Mouse (Mus musculus): Measurements from ENCODE around the gene Ostf1. TPM values are rescaled to one million over a fixed set of nuclear protein-coding genes. Genes with fewer than 3 reads are reported as not detected.

Ostf1 gene
- total RNA-seq, 2 experiments from 2014 or later, result 14.0 to 16.2 TPM

DNA sequence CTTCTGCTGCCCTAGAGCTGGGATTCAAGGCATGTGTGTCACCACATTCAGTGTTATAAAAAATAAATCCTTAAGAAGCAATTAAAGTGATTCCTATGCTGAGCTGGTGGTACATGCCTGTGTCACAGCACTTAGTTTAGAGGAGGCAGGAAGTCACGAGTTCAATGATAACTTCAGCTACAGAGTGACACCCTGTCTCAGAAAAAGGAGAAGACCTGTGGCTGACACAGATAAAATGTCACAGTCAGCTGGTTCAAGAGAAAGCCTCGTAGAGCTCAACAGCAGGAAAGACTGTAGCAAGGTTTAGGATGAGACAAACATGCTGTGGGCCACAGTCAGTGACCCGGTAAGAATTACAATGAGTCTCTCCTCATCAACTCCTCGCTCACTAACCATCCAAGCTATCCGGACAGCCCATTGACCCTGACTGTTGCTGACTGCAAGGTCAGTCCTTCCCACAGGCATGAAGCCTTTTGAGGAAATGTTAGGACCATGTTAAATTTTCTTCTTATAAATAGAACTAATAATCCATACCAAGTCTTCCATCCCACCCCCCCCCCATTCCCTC, 15.3 kb upstream of the Ostf1 start:
- no peak for DNase-seq (ENCODE audit: low spot score in 2 of 2)

DNA sequence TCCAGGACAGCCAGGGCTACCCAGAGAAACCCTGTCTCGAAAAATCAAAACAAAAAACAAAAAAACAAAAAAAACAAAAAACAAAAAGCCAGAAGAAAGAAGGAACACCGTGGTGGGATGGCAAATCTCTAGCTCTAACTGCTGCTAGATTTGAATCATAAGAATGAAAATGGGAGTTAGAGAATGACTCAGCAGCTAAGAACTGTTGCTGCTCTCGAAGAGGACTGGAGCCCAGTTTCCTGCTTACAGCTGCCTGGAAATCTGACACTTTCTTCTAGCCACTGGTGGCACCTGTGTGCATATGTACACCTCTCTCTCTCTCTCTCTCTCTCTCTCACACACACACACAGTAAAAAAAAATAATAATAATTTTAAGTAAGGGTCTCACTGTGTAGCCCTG, 14.8 kb upstream of the Ostf1 start:
- no peak for DNase-seq (ENCODE audit: low spot score in 2 of 2)

DNA sequence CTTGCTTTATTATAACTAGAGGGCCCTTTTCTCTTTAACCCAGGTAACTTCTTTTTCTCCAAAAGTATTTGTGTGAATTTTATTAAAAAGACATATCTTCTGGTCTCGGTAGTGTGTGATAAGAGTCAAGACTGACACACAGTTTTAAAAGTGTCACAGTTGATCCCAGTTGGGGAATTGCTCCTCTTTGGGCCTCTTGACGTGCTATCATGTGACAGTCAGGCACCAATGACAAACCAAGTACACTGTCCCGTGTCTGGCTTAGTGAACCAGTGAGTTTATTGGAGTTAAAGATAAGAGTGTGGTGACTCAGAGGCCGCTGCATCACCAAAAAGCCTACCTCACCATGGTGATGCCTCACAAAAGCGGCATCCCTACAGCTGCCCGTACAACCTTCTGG, 12.5 kb upstream of the Ostf1 start:
- no peak for DNase-seq (ENCODE audit: low spot score in 2 of 2)

DNA sequence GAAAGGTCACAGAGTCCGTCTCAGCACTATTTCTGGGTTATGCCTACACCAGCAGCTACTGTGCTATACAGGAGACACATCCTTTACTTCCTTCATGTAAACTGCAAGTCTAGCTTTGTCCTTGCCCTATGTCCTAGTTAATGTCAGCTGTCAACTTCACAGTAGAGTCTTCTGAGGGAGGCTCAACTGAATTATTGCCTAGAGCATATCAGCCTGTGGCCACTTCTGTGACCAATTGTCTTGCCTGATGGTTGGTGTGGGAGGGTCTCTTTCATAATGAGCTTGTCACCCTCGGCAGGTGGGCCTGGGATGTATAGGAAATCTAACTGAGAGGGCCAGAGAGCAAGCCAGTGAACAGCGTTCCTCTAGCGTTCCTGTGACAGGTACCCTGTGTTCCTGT, 11.8 kb upstream of the Ostf1 start:
- no peak for DNase-seq (ENCODE audit: low spot score in 2 of 2)

DNA sequence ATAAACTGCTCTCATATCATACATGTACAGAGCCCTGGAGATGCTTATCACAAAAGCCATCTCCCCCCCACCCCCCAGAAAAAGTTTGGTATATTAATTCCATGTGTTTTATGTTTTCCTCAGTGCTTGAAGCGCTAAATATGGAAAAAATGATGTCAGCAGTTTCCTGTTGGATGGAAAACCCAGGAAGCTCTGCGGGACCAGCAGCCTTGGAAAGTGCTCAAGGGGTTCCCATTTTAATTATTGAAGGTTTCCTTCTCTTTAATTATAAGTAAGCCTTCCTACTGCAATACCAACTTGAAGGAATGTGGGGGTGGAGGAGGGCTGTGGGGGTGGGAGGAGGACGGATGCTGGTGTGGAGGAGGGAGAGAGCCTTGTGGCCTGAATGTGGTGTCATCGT, 9.4 kb upstream of the Ostf1 start:
- DNase-seq (ENCODE audit: low spot score in 2 of 2), result no peak

DNA sequence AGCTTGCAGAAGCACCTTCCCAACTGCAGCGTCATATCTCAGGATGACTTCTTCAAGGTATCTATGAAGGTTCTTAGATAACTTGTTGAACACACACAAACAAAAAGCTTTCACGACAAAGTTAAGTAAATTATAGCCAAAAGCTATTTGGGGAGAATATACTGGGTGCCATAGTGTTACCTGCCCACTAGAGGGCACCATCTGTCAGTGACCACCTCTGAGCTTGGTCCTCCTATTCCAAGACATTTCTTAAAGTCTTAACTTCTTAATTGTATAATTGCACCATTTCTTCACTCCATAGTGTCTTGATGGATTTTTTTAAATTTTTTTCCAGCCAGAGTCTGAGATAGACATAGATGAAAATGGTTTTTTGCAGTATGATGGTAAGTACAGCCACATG, 7.9 kb upstream of the Ostf1 start:
- DNase-seq (ENCODE audit: low spot score in 2 of 2), result no peak

DNA sequence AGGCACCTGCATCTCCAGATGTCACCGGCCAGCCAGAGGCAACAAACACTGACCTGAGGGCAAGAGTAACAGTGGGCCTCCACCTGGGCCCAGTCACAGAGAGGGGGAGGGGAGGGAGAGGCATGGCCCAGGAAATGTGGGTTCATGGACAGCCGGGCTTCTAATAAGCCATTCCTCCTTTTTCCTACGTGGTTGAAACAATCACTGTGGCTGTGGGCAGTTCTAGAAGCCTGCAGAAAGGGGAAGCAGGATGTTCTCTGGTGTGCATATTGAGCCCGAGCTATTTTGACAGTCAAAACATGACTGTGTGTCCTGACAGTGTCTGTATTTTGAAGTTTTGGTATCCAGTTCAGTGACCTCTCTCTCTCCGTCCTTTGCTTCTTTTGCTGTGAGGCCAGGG, 7.3 kb upstream of the Ostf1 start:
- no peak for DNase-seq (ENCODE audit: low spot score in 2 of 2)

DNA sequence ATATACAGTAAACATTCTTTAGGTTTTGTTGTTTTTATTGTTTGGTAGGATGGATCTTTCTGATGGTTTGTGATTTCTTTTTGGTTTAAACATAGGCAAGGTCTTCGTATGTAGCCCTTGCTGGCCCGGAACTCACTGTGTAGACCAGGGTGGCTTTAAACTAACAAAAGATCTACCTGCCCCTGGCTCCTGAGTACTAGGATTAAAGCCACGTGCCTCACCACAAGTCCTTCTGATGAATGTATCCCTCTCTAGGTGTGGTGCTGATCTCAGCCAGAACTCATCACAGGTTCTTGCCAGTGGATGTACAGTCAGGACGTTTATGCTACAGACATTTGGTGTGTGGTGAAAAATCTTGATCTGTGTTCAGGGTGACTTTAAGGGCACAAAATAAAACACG, 6.3 kb upstream of the Ostf1 start:
- no peak for DNase-seq (ENCODE audit: low spot score in 2 of 2)

DNA sequence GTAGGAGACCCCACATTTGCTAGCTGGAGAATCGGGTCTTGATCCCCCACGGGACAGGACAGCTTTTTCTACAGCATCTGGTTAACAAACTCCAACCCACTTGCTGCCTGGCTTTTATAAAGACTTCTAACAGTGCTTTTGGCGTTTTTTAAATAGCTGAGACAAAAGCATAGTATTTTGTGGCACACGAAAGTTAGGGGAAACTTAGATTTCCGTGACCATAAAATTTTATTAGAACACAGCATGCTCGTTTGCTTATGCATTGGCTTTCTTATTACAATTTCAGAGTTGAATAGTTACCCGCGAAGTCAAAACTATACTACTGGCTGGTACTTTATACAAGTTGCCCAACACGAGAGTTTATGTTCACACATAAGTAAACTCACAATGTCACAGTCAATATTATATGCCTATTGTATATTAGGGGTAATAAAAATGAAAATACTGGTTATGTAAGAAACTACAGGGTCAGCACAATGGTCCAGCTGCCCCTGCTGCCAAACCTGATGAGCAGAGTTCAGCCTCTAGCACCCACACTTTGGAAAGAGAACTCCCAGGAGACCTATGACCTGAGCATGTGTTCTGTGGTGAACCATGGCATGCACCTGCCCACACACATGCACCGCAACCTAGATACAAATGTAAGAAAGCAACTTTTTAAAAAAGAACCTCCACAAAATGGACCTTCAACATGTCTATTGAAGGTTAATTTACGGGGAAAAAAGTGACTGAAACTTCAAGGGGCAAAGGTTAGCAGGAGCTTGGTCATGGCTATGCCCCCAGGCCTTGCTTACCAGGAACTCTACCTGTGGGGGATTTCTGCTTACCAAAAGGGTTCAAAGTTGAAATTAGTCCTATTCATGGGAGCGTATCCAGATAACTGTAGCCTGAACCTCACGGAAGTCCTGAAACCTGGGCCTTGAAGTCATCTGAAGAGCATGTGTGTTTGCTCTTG, 885 bp upstream of the Ostf1 start:
- DNase-seq (ENCODE audit: low spot score in 2 of 2), result no peak

DNA sequence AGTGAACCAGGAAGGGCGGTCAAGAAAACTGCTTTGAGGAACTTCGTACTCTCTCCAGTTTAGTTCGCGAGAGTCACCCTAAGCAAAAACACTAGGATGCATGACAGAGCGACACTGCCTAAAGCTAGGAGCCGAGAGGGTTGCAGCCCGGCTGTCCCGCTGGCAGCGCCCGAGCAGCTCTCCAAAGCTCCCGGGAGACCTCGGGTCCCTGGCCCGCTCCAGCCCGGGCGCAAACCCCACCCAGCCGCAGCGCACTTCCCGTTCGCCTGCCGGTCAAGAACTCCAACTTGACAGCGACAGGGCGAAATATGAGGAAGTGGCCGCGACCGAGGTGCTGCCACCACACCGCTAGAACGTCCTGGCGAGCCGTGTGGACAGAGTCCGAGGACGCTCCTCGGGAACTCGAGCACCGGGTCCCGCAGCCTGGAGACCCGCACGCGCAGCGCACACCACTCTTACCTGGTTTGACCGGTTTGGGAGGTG, 421 bp downstream of the Ostf1 start:
- DNase-seq (ENCODE audit: low spot score in 2 of 2), result peak; percentile 7 to 32

DNA sequence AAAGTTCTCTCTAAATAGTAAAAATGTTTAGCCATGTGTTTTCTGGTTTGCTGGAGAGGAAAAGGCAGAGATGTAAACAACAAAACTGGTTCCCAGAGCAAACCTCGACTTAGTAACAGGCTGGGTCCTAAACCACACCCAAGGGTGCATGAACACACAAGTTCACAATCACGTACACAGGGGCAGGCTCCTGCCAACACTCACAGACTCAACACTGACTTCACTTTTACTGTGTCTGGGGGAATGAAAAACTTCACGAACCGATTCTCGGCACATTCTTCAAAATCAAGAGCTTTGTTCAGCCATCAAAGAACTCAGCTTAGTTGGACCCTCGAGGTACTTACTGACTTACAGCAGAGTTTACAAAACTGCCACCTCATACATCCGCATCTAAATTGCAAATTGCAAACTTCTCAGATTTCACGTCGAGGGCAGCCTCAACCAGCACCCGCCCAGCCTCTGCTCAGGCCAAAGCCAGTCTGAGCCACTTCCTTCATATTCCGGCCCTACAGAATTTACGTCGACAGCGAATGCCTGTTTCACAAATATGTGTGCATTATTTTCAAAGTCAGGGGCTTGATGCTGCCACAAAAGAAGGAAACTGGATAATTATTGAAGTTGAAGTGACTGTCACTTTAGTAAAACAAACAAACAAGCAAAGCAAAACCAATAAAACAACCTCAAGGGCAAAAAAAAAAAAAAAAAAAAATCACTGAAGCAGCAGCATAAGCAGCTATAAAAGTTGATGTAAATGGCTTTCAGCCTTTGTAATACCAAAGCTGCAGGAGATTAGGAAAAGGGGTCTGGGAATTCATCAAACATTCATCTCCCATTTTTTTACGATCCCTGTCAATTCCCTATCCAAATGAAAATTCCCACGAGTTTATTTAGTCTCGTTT, 1.2 kb downstream of the Ostf1 start:
- DNase-seq (ENCODE audit: low spot score in 2 of 2), result no peak

DNA sequence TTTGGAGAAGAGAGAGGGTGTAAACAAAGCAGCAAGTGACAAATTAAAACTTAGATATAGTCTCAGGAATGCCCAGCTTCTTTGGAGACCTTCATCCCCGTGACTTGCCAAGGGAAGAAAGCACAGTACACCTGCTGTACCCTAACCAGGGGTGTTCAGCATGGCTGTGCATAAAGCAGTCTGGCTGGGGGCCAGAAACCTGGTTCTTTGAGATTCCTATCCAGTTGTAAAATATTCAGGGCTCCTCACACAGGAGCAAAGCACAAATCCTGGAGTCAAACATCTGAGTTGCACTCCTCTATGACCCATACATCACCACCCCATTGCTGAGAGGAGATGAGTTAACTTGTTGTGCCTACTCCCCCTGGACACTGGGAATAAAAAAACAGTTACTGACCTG, 2.0 kb downstream of the Ostf1 start:
- no peak for DNase-seq (ENCODE audit: low spot score in 2 of 2)

DNA sequence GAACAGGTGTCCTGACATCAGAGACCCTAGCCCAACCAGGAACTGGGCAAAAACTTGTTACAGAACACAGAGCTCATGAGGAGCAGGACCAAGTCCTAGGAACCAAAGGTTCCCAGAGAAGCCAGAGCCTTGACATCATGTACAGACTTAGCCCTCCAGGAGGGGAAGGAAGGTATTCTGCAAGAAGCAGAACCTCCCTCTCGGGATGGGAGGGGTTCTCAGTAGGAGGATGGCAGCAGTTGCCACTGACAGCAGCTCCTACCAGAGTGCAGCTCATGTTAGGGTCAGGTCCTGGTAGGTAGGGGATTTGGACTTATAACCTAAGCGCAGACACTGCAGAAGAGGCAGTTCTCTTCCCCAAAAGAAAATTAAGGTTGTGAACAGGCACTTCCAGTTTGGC, 7.7 kb downstream of the Ostf1 start:
- no peak for DNase-seq (ENCODE audit: low spot score in 2 of 2)

DNA sequence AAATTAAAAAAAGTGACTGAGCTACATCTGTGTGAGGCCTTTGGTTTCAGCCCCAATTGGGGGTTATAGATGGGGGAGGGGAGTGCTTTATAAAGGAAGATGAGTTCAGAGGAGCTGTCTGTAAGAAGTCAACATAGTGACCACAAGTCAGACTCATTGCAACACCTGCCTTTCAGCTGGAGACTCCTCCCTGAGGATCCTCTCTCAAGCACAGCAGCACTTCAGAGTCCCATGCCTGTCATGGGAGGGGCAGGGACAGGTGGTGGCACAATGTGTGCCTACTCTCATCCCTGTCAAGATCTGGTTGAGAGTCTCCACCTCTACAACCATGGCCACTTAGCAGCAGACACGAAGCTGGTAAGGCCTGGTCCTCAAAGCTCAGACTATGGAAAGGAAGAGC, 11.9 kb downstream of the Ostf1 start:
- DNase-seq (ENCODE audit: low spot score in 2 of 2), result no peak

DNA sequence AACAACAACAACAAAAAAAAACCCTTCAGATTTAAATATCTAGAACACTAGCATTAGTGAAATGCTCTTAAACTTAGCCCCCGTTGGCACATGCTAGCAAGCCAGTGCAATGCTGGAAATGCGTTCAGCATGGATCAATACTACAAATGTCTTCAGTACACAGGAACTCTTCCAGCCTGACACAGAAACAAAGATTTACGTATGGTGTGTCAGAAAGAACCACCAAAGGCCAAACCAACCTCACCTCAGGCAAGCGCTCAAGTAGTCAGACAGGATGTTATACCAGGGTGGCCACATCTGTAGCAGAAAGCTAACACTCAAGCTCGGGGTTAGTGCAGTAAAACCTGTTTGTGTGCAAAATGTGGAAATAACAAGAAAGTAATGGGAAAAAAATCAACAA, 12.6 kb downstream of the Ostf1 start:
- DNase-seq (ENCODE audit: low spot score in 2 of 2), result no peak

DNA sequence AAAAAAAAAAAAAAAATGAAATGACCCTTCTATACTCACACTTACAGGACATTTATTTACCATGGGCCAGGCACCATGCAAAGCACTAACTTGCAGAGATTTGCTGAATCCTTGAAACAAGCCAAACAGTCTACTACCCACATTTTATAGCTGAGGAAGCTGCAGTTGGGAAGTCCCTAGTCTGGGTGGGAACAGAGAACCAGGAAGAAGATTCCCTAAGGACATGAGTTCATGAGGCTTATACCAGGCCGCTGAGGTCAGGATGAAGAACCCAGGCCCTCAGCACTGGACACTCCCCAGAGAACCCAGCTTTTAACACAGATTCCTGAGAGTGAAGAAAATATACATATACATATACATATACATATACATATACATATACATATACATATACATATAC, 14.1 kb downstream of the Ostf1 start:
- no peak for DNase-seq (ENCODE audit: low spot score in 2 of 2)

DNA sequence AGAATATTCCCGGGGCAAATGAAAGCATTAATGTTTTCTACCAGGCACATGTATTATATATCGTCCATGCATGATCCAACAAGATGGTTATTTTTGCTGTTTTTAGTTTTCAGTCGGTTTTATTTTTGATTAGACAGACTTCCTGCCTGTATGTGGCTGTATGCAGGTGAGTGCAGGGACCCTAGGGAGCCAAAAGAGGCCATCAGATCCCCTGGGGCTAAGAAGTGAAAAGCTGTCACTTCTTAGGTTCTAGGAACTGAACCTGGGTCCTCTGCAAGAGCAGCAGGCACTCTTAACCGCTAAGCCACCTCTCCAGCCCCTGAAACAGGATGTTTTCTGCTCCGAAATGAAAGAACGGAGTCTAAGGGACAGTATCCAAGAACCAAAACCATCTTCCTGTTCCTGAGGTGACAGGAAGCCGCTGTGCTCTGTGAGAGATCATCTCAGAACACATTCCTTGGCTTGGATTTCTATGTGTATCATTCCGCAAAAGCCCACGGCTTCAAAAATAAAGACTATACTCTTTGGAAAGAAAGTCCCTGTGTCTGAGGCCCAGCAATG, 15.9 kb downstream of the Ostf1 start:
- DNase-seq (ENCODE audit: low spot score in 2 of 2), result no peak

DNA sequence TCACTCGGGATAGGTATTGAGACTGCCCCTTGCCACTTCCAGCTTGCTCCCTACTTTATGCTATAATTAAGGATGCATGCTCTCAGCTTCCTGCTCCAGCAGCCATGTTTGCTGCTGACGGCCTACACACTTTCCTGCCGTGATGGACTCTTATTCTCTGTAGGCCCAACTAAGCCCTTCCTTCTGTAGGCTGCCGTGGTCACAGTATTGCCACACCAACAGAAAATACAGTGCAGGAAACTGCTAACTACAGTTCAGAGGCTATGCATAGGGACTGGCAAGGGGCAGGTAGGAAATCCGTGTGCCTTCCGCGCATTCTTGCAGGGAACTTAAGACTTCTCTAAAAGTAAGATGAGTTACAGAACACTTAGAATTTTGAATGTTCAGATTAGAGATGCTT, 17.3 kb downstream of the Ostf1 start:
- no peak for DNase-seq (ENCODE audit: low spot score in 2 of 2)

DNA sequence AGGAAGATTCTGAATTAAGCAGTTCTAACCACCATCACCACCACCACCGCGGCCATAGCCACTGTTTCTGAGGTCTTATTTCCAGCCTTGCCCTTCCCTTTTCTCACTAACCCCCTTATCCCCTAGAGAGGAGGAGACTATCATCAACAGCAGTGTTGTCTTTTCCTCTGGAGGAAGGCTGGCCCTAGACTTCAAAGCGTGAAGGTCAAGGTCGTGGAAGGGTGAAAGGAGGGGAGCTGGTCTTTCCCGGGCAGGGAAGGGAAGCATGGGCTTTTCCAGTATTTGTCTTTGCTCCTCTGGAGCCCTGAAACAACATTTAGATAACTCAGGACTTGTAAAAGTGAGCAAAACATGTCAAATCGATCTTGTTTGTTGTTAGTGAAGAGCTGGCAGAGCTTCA, 22.6 kb downstream of the Ostf1 start:
- no peak for DNase-seq (ENCODE audit: low spot score in 2 of 2)

DNA sequence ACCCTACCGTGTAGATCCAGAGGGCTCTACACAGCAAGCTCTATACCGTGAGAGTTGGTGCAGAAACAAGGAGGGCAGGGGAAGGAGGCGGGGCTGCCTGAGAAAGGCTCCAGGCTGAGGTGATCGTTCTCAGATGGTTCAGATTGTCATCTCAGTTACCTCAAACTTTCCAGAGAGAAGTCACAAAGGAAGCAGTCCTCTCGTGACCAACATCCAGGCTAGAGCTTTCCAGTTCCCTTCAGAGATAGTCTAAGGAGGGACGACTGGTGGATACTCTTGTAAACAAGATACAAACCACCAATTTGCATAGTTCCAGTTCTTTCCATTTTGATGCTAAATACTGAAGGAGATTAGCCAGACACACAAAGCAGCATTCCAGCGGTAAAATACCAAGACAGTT, 23.7 kb downstream of the Ostf1 start:
- DNase-seq (ENCODE audit: low spot score in 2 of 2), result no peak

DNA sequence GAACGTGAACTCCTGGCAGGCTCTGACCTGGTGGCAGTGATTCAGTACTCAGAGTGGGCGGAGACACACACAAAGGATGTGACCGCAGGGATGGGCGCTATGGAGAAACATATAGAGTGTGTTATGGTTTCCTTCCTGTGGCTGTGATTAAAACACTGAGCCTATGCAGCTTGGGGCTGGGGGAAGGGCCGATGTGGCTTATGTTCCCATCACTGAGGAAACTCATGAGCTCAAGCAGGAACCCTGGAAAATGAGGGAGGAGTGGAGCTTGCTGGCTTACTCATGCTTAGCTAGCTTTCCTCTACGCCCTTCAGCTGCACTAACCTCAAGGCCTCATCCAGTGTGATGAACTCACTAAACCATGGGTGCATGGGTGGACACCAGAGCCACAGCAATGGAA, 28.6 kb downstream of the Ostf1 start:
- no peak for DNase-seq (ENCODE audit: low spot score in 2 of 2)
